Mouse (Mus musculus): ENCODE results near the gene Hps1.
"Not testable (repeated sequence)": the region's sequence is repeated elsewhere in the genome, so short reads cannot be mapped to it uniquely, and the experiment has no call there.

Hps1 gene

DNA sequence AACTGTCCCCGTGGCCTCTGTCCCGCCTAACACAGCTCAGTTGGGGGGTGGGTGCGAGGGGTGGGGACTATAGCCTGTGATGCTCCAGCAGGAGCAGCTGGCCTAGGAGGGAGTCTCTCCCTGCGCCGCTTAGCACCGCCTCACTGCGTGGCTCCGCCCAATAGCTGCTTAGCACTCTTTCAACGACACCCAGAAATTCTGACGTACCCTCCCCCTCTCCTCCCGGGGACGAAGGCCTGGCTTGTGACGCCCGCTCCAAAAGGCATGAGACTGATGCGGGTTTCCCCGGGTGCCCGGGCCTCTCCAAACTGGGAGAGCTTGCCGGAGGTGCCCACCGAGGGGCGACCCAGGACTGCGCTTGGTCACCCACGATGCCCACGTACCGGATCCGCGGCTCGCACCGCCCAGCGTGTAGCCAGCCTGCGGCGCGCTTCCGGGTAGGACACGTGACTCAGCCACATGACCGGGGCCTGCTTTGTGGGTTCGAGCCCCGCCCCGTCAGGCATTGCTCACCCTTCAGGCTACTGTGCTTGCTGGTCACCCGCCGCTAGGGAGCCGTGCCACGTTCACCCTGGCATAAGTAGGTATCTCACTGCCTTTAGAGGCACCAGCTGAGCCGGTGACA lies at the start of gene Hps1:
Hps1 (minus strand) TSS at position 448 of the 625 bp plus-strand sequence.
- peak; percentile 97 for DNase-seq (ENCODE audit: low read depth)

- peak; percentile 2 for DNase-seq (ENCODE audit: low read depth)
These were observed 49.4 kb upstream of the Hps1 start for GRCm38 (mm10) chr19:42829196-42829595.

GRCm38 (mm10) chr19:42827843-42828242 lies 48.1 kb upstream of the Hps1 start:
- no peak for DNase-seq (ENCODE audit: low read depth)

- DNase-seq (ENCODE audit: low read depth): peak; percentile 20
These were observed 40.3 kb upstream of the Hps1 start for GRCm38 (mm10) chr19:42820109-42820508.

- no peak for DNase-seq (ENCODE audit: low read depth)
These were observed 38.0 kb upstream of the Hps1 start for GRCm38 (mm10) chr19:42817761-42818160.

GRCm38 (mm10) chr19:42816261-42816660 lies 36.5 kb upstream of the Hps1 start:
- DNase-seq (ENCODE audit: low read depth): no peak

- no peak for DNase-seq (ENCODE audit: low read depth)
These were observed 30.4 kb upstream of the Hps1 start for GRCm38 (mm10) chr19:42810140-42810539.

DNA sequence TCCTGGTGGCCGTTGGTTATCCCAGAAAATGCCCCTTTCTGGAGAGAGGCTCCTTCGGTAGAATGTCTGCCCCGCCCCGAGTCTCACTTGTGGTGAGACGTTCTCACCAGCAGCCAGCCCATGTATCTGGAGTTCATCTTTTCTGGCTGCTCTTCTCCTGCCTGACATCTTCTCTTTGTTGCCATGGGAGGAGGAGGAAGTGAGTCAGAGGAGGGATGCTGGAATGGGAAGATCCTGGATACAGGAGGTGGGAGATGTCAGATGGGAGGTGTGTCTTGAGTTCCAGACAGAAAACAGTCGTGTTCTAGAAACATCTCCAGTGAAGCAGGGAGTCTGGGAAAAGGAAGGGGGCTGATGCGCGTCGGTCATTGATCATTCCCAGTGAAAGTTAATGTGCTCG lies 29.7 kb upstream of the Hps1 start:
- DNase-seq (ENCODE audit: low read depth): no peak

- no peak for DNase-seq (ENCODE audit: low read depth)
These were observed 18.1 kb upstream of the Hps1 start for GRCm38 (mm10) chr19:42797866-42798265.

- DNase-seq (ENCODE audit: low read depth): no peak
These were observed 16.0 kb upstream of the Hps1 start for GRCm38 (mm10) chr19:42795801-42796200.

DNA sequence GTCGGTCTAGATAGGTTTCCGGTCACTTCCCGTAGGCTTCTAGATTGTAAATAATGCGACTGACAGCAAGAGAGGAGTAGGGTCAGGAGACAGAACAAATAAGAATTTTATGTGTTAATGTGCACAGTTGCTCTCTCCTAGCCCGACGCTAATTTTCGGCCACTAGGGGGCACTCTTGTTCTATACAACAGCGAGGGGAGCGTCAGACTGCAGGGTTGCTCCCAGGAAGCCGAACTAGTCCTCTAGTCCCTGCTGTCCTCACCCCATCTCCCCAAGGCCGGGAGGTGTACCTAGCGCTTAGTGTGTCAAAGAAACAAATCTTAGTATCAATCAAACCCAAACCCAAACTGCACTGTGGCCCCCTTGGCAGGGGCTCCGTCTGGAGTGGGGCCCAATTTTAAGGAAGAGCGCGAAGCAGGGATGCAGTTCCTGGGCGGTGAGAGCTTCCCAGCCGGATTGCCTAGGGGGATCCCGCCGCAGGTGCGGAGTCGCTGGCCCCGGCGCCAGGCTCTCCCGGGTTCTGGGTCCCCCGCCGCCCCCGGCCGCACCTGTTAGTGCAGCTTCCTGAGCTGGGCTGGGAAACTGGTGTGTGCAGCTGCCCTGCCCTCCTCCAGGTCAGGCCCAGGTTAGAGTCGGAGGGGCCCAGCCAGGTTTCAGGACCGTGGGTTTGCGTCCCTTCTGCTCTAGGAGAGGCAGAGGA lies 15.3 kb upstream of the Hps1 start:
- DNase-seq (ENCODE audit: low read depth): peak; percentile 71

DNA sequence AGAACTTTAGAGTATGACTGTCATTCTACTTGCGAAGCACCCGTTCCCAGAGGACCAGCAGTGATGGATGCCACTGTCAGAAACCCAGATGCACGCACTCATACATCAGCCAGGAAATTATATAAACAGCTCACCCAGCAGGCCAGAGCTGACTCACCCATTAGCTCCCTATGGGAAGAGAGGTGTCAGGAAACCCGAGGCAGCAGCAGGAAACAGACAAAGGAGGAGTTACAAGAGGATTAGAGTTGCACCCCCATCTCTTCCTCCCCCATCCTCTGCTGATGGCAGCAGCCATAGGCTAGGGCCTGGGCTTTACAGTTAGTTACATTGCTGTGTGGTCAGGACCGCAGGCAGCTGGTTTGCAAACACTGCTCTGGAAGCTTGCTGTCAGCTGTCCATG lies 8.5 kb upstream of the Hps1 start:
- DNase-seq (ENCODE audit: low read depth): peak; percentile 81

- no peak for DNase-seq (ENCODE audit: low read depth)
These were observed 5.9 kb upstream of the Hps1 start for GRCm38 (mm10) chr19:42785562-42786220.

DNA sequence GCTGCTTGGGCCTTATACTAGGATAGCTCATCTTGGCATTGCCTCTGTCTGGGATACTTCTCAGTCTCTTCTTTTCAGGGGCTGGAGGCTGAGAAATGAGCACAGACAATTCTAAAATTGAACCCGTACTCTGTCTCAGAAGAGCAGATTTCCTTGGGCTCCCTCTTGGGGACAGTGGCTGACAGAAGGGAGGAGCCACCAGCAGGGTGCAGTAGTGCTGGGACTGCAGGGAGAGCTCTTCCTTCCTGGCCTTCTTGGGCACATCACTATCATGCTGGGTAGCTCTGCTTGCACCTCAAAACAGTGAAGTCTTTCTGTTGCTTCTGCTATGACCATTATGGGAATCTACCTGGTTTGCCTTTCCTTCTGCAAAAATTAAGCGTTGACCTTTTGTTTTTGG lies 5.4 kb upstream of the Hps1 start:
- peak; percentile 37 for DNase-seq (ENCODE audit: low read depth)

- not testable (repeated sequence) for DNase-seq (ENCODE audit: low read depth)
These were observed 369 bp upstream of the Hps1 start for GRCm38 (mm10) chr19:42780156-42780538.

DNA sequence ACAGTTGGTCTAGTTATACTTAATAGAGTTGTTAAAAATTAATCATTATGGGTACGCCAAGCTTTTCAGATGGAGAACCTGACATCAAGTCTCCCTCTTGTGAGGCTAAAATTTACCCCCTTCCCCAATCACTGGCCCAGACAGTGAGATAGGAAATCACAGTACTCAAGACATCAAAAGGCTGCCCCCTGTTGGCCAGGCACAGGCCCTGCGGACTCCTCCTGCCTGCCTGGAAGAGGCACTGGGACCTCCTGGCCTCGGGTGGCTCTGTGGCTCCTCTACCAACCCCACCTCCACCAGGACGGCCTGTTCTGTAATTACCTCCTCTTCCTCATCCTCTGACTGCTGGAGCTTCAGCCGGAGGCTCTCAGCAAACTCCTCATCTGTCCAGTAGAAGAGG lies 2.0 kb downstream of the Hps1 start:
- DNase-seq (ENCODE audit: low read depth): peak; percentile 53

- DNase-seq (ENCODE audit: low read depth): peak; percentile 72
These were observed 3.0 kb downstream of the Hps1 start for GRCm38 (mm10) chr19:42776813-42777212.

DNA sequence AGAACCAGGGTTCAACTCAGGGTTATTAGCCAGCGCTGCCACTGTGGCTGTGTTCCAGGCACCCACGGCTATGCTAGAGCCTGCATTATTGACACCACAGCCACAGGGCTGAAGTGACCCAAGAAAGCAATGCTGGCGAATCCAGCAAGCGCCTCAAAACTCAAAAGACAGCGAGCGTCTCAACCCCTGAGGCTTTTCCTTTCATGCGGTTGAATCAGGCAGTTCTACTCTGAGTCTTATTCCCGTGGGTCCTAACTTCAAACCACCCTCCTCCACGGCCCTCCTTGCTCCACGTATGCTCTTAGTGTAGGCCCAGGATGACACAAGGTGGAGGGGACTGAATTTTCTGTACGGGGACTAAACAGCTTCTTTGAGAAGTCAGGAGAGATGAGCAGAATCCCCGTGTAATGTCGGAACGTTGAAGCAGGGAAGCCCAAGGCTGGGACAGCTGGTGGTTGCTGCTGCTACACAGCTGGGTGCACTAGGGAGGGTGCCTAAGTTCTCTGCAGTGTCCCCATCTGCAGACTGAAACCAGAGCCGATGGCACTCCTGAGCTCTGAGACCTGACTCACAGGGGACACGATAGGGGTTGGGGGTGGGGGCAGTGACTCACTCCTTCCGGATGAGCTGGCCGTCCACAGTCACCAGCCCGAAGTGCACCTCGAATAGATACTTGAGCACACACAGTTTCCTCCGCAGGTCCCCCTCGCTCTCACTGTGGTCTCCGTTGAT lies 9.5 kb downstream of the Hps1 start:
- peak; percentile 90 for DNase-seq (ENCODE audit: low read depth)

DNA sequence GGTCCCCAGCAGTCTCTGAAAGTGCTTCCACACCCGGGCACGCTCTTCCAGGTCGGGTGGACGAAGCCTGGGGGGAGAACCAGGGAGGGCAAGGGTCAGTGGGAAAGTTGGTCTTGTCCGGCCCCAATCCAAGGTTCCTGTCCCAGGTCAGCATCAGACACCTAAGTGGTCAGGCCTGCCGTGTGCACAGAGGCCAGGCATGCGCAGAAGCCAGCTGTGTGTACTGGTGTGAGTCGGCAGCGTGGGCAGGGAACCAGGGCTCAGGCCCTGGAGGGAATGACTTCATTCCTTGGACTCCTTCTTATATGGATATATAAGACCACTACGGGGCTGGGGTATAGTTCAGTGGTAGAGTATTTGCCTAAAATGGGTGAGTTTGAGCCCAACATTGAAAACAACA lies 10.1 kb downstream of the Hps1 start:
- no peak for DNase-seq (ENCODE audit: low read depth)

- DNase-seq (ENCODE audit: low read depth): no peak
These were observed 12.4 kb downstream of the Hps1 start for GRCm38 (mm10) chr19:42767361-42767760.

- no peak for DNase-seq (ENCODE audit: low read depth)
These were observed 15.4 kb downstream of the Hps1 start for GRCm38 (mm10) chr19:42764398-42764797.

GRCm38 (mm10) chr19:42756671-42757070 lies 23.1 kb downstream of the Hps1 start:
- peak; percentile 55 for DNase-seq (ENCODE audit: low read depth)

All from 416B (cell line).